Mouse (Mus musculus): Measurements from ENCODE around the gene Lyst.
"Not testable (repeated sequence)": the region's sequence is repeated elsewhere in the genome, so short reads cannot be mapped to it uniquely, and the experiment has no call there.

The Lyst gene

GRCm38 (mm10) chr13:13778837-13779458, 188.8 kb downstream of the Lyst start:
- in situ Hi-C loops (cut with MboI, MseI) = no loop called here

- in situ Hi-C loops (cut with MboI, MseI) = no loop called here
Measured at GRCm38 (mm10) chr13:13780271-13780670, 190.1 kb downstream of the Lyst start.

DNA sequence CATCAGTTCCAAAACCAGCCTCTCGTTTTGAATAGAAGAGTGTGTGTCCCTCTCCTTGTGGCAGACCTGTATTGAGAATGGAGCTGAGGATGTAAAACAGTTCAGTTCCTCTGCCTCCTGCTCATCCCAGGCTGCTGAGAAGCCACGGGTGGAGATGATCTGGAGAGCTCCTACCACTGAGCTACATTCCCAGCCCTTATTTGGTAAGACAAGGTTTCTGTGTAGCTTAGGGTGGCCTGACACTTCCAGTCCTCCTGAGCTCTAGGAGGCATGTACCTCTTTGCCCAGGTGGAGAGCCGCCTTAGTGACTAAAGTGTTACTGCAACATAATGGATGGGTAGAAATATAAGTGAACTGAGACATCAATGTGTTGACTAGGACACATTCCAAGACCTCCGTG, 190.8 kb downstream of the Lyst start:
- in situ Hi-C loops (cut with MboI, MseI) = no loop called here

GRCm38 (mm10) chr13:13783296-13783695, 193.1 kb downstream of the Lyst start:
- in situ Hi-C loops (cut with MboI, MseI) = no loop called here

- in situ Hi-C loops (cut with MboI, MseI) = no loop called here
Measured at GRCm38 (mm10) chr13:13783894-13784419, 193.8 kb downstream of the Lyst start, which contains the start of gene Gng4. Gene Gng4 (plus strand): TSS chr13:13784059.

- in situ Hi-C loops (cut with MboI, MseI) = no loop called here
Measured at GRCm38 (mm10) chr13:13784420-13784936, 194.3 kb downstream of the Lyst start.

DNA sequence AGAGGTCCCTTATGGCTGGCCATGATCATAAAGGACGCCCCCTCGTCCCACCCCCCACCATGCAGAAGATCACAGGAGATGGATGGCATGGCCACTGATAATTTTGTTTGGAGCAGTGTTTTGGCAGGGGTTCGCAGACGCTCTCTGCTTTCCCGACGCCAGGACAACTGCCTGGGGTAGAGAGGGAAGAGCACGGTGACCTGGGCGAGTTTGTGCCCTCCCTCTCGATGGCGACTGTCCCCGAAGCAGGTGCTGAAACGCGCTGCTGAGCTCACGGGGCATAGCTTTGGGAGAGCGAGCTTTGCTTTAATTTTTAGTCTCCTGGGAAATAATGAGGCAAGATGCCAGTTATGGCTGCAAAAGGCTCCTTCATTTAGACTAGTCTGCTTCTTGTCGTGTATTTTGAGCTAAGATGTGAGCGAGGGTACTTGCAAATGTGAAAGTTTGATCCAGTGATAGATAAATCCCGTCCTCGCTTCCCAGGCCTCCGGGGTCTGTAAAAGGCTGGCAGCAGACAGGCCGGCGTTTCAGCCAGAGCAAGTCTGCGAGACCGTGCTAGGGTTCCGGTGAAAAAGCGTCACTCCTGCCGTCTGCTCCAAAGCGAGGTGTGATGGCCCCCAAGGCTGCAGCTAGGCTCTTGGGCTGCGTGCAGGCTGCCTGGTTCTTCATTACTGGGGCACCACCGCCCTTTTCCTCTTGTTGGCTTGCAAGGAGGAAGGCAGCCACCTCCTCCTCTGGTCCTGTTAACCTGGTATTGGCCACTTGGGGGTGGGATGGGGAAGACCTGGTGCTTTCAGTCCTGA, 195.0 kb downstream of the Lyst start:
- in situ Hi-C loops (cut with MboI, MseI) = loop anchor here (5.0 kb wide), 1 partner anchor 268 kb away; no protein-coding TSS in a partner anchor

DNA sequence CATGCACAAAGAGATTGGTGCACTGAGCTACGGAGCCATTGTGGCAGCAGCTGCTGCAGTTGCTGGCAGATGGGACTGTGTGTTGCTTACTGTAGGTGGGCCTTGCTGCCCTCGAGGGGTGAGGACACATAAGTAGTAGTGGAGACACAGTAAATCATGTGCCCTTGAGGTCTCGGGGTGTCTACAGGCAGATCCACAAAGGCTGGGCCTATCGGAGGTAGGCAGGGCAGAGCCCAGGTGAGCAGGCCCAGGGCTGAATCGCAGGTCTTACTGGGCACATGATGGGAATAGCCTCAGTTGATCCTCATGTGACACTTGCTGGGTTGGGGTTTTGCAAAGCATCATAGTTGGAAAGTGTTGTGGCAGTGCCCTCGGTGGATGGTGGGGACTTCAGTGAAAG, 196.8 kb downstream of the Lyst start:
- in situ Hi-C loops (cut with MboI, MseI) = loop anchor here (5.0 kb wide), 1 partner anchor 270 kb away; no protein-coding TSS in a partner anchor

- in situ Hi-C loops (cut with MboI, MseI) = loop anchor here (5.0 kb wide), 1 partner anchor 271 kb away; no protein-coding TSS in a partner anchor
Measured at GRCm38 (mm10) chr13:13788070-13788469, 197.9 kb downstream of the Lyst start.

GRCm38 (mm10) chr13:13791981-13792380, 201.8 kb downstream of the Lyst start:
- in situ Hi-C loops (cut with MboI, MseI) = no loop called here

GRCm38 (mm10) chr13:13795166-13795832, 205.1 kb downstream of the Lyst start:
- in situ Hi-C loops (cut with MboI, MseI) = no loop called here

DNA sequence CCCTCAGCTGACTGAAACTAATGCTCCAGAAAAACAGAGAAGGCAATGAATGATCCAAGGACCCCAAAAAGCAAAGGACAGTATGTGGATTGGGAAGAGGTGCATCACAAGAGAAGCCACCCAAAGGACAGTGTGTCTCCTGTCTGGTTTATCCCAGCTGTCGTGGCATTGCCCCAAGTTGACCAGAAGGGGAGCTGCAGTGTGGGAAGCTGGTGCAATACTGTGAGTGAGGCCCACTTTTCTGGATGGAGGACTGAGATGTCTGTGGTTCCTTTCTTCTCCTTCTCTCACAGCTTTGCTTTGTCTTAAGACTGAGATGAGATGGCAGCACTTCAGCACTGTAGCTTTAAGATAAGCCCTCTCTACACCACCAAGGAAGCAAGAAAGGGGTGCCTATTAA, 205.9 kb downstream of the Lyst start:
- in situ Hi-C loops (cut with MboI, MseI) = no loop called here

- in situ Hi-C loops (cut with MboI, MseI) = not testable (repeated sequence)
Measured at GRCm38 (mm10) chr13:13797816-13798215, 207.6 kb downstream of the Lyst start.

DNA sequence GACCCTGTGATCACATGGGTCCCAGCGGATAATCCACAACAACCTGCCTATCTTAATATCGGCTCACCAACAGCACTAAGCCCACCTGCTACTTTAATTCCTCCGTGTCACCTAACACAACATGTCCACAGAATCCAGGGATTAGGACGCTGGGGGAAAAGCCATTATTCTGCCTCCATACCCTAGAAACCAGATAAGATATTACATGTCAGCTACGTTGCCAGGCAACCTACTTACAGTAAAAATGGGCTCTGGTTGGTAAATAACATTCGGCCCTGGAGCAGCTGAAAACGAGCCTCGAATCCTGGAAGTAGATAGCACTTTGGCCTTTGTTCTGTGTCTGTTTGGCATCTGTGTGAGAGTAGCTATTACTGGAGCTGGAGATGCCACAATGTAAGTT, 208.6 kb downstream of the Lyst start:
- in situ Hi-C loops (cut with MboI, MseI) = no loop called here

DNA sequence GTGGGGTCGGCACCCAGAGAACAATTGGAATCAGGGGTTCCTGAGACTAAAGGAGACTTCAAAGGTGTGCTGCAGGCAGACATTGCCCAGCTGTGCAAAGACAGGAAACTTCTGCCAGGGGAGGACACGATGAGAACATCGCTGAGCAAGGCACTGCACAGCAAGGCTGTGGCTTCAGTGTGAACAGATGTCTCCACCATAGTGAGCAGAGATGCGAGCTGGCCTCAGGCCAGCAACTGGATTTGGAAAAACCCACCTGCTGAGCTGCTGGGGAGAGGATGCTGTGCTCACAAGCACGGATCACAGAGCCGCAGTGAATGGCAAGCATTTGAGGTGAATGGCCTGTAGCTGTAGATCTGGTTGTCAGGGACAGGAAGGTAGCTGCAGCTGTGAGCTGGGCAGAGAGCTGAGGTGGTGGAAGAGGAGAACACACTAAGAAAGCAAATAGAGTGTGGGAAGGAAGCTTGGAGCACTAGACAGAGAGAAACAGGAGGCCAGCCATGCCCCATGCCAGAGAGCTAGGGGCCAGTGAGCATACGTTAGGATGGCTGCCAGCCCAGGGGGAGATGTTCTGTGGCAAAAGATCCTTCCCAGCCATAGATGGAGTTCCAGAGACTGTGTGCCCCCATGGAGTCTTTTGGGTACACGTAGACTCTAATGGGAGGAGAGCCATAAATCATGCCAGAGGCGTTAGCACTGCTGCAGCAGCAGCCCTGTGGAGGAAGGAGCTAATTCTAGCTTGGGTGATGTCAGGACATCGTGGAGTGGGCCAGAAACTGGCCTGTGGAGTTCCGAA, 218.3 kb downstream of the Lyst start:
- in situ Hi-C loops (cut with MboI, MseI) = no loop called here

DNA sequence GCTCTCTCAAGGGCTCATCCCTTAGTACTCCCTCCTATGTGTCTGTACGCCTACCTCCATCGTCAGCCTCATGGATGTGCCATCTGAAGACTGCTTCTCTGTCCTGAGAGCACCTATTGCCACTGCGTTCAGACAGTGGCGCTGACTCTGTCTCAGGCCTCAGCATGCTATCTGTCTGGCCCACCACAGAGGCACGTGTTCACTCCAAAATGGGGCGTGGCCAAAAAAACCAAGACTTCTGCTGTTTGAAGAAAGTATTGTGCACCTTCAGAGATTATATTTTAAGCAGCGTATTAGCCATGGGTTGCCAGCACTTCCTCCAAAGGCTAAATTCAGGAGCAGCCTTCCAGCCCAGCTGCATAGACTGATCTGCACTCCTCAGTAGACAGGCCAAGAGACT, 220.7 kb downstream of the Lyst start:
- in situ Hi-C loops (cut with MboI, MseI) = no loop called here

DNA sequence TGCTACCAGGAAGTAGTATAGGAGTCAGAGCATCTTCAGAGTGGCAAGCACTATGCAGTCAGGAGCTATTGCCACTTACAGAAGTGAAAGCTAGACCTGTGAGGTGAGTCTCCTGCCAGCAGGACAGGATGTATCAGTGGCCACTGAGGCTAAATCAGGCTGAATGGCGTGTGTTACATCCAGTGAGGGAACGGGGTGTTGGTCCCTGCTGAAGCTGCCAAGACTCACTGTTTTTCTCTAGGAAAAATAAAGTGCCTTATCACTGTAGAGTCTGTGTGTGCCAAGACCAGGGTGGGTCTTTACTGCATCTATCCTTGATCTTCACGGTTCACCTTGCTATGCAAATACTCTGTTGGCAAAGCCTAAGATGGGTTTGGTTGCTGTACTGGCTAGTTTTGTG, 228.5 kb downstream of the Lyst start:
- in situ Hi-C loops (cut with MboI, MseI) = no loop called here

GRCm38 (mm10) chr13:13820234-13821123, 230.3 kb downstream of the Lyst start:
- in situ Hi-C loops (cut with MboI, MseI) = no loop called here

DNA sequence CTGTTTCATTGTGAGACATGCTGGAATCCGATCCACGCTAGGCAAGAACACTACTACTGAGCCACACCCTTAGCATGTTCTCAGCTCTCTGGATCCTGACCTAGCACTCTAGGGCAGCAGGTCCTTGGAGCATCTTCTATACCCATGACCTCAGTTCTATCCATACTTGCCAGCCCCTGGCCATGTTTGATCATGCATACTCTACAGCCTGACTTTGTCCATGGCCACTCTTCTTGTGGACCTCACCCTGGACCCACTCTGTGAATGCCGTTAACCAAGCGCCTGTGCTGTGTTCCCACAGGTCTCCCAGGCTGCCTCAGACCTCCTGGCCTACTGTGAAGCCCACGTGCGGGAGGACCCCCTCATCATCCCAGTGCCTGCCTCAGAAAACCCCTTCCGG, 234.7 kb downstream of the Lyst start:
- in situ Hi-C loops (cut with MboI, MseI) = no loop called here

DNA sequence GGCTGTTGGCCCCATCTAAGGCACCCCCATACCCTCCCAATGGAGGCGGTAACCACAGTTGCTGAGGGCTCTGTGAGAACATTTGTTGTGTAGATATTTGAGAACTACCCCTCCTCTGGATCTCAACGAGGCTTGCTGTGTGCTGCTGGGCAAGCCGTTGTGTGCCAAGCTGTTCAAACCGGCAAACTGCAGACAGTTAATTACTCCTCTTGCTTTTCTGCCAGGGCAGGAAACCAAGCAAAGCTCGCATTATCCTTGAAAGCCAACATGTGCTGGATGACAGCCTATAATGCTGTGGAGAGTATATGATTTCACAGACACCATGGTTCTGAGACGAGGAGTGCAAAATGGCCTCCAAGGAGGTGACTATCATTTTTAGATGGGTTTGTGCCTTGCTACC, 236.3 kb downstream of the Lyst start:
- in situ Hi-C loops (cut with MboI, MseI) = no loop called here
